Mouse (Mus musculus) CH12.LX (cell line): ENCODE measurements around the gene Prm2.

ENCODE experiments used
- CHD1 ChIP-seq: IDR thresholded peaks from 2 replicates; pipeline ENCODE4 v1.6.1; 2012; ENCODE audit warnings: low read depth, low read length, improper control_type of control experiment, inconsistent platforms
- CTCF ChIP-seq, 2 experiments: IDR thresholded peaks in 1 of 2; conservative IDR thresholded peaks in 1 of 2; 2 replicates each; pipeline ENCODE4 v1.5.1; 2011 to 2012; ENCODE audit warnings: low read depth in 2 of 2, low read length in 2 of 2, improper control_type of control experiment in 1 of 2, inconsistent platforms in 1 of 2, mild to moderate bottlenecking in 1 of 2, moderate library complexity in 1 of 2
- EP300 ChIP-seq: IDR thresholded peaks from 2 replicates; pipeline ENCODE4 v1.6.1; 2011; ENCODE audit warnings: low read length, improper control_type of control experiment
- SMC3 ChIP-seq: IDR thresholded peaks from 2 replicates; pipeline ENCODE4 v1.6.1; 2011; ENCODE audit warnings: low read depth, low read length, improper control_type of control experiment
- ZNF384 ChIP-seq: IDR thresholded peaks from 2 replicates; pipeline ENCODE4 v1.6.1; 2012; ENCODE audit warnings: low read depth, low read length, improper control_type of control experiment, inconsistent platforms

DNA sequence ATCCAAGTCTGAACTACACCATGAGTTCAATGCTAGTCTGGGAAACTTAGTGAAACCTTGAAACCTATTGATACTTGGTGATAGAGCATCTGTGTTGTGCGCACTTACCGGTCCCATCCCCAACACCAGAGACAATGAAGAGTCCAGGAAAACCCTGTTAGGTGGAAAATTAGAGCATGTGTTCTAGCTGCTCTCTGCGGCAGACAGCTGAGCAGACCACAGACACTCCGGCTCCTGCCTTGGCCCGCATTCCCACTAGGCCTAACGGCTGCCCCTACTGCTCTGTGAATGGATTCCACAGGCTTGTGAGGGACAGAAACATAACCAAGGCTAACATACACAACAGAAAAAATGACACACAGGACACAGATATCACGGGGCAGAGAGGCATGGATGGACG, 22.4 kb downstream of the Prm2 start:
- TF ChIP-seq ZNF384 (no peak), EP300 (no peak), SMC3 (no peak), CHD1 (no peak), CTCF (conservative IDR thresholded peaks at IDR 0.05 in 1 of 2, IDR thresholded peaks at IDR 0.05 in 1 of 2; ENCODE audit: low read depth in 2 of 2, low read length in 2 of 2) (no peak)
